Mouse (Mus musculus) forebrain, embryonic 12.5 days (tissue): Measurements from ENCODE around the gene Tes. TPM values are rescaled to one million over a fixed set of nuclear protein-coding genes. Genes with fewer than 3 reads are reported as not detected.

Experiments
- ATAC-seq: fragments of 200-750 bp; cut with Nextera tagmentation; 2 replicates; pipeline ENCODE4 v1.8.0; 2017; ENCODE audit warnings: moderate TSS enrichment; ENCODE audit not compliant: low FRiP score
- H3K27ac ChIP-seq: fragments of 300-500 bp; sonication (generic); 2 replicates; pipeline ENCODE4 v1.5.1; 2016; ENCODE audit warnings: mild to moderate bottlenecking
- H3K27me3 ChIP-seq: fragments of 300-500 bp; sonication (generic); 2 replicates; pipeline ENCODE4 v1.6.1; 2016; ENCODE audit warnings: mild to moderate bottlenecking
- H3K36me3 ChIP-seq: fragments of 300-500 bp; sonication (generic); replicated peaks from 2 replicates; pipeline ENCODE4 v1.6.1; 2016; ENCODE audit warnings: mild to moderate bottlenecking
- H3K4me1 ChIP-seq: fragments of 300-500 bp; sonication (generic); 2 replicates; pipeline ENCODE4 v1.6.1; 2016
- H3K4me2 ChIP-seq: fragments of 300-500 bp; sonication (generic); 2 replicates; pipeline ENCODE4 v1.6.1; 2016; ENCODE audit warnings: mild to moderate bottlenecking, moderate library complexity
- H3K4me3 ChIP-seq: fragments of 300-500 bp; sonication (generic); replicated peaks from 2 replicates; pipeline ENCODE4 v1.5.1; 2016; ENCODE audit warnings: mild to moderate bottlenecking
- H3K9ac ChIP-seq: fragments of 300-500 bp; sonication (generic); 2 replicates; pipeline ENCODE4 v1.6.1; 2016; ENCODE audit warnings: mild to moderate bottlenecking
- H3K9me3 ChIP-seq: fragments of 300-500 bp; sonication (generic); 2 replicates; pipeline ENCODE4 v1.6.1; 2016
- whole genome bisulfite sequencing: fragments of 180-500 bp; shearing (Covaris S2); methylation state at CpG from one replicate; pipeline ENCODE4 v1.1.7; 2016; 5-methylcytosine and 5-hydroxymethylcytosine counted together
- polyA plus RNA-seq: library from polyadenylated mRNA; unstranded; fragments of >200 nt; fragmentation: Nextera tagmentation; extraction: Ambion mirVana; gene quantifications from 2 replicates; pipeline ENCODE4 v1.2.1, GENCODE M21; 2016

The Tes gene
- polyA plus RNA-seq, 1 experiment from 2014 or later: 28.8 TPM

GRCm38 (mm10) chr6:17115046-17115790 is 50.3 kb downstream of the Tes start:
- Histone ChIP-seq H3K4me2 (no peak overlapping the region), H3K4me3 (no peak overlapping the region), H3K27me3 (no peaks in the 10 kb centered on the region), H3K27ac (no peak overlapping the region), H3K4me1 (no peaks in the 10 kb centered on the region; the same call in 1 of the 2 replicates), H3K9ac (no peak overlapping the region), H3K36me3 (no peaks in the 10 kb centered on the region), H3K9me3 (no peaks in the 10 kb centered on the region)
- no peak for ATAC-seq
- WGBS: 78% methylated on average over 2 of the region's 2 CpGs

- Histone ChIP-seq H3K9me3 (no peaks in the 10 kb centered on the region), H3K27ac (no peak overlapping the region), H3K36me3 (no peaks in the 10 kb centered on the region), H3K27me3 (no peaks in the 10 kb centered on the region), H3K4me2 (no peak overlapping the region), H3K9ac (no peak overlapping the region), H3K4me1 (no peaks in the 10 kb centered on the region), H3K4me3 (no peak overlapping the region)
- no peak for ATAC-seq
- WGBS: 91% methylated on average over 7 of the region's 7 CpGs
Observed at GRCm38 (mm10) chr6:17119521-17120232, 54.7 kb downstream of the Tes start.

- WGBS: 92% methylated on average over 2 of the region's 2 CpGs
- ATAC-seq: no peak
Observed at GRCm38 (mm10) chr6:17140021-17140420, 75.1 kb downstream of the Tes start.

GRCm38 (mm10) chr6:17142577-17143359 is 77.8 kb downstream of the Tes start:
- Histone ChIP-seq H3K27ac (no peak overlapping the region), H3K4me2 (no peak overlapping the region), H3K4me1 (peaks cover 8% of the 10 kb centered on the region; the same call in 1 of the 2 replicates), H3K36me3 (no peaks in the 10 kb centered on the region), H3K4me3 (no peak overlapping the region), H3K9me3 (no peaks in the 10 kb centered on the region), H3K27me3 (no peaks in the 10 kb centered on the region), H3K9ac (no peak overlapping the region)
- WGBS: 26% methylated on average over 4 of the region's 4 CpGs
- ATAC-seq: no peak

More at GRCm38 (mm10) chr6:17140021-17140420, 75.1 kb downstream of the Tes start:
- Histone ChIP-seq H3K9ac (no peak overlapping the region), H3K4me3 (no peak overlapping the region), H3K4me2 (no peak overlapping the region), H3K36me3 (no peaks in the 10 kb centered on the region), H3K27ac (no peak overlapping the region), H3K9me3 (no peaks in the 10 kb centered on the region), H3K27me3 (no peaks in the 10 kb centered on the region), H3K4me1 (peaks cover 8% of the 10 kb centered on the region; the same call in 1 of the 2 replicates)

GRCm38 (mm10) chr6:17151071-17151715 is 86.2 kb downstream of the Tes start:
- Histone ChIP-seq H3K9ac (no peak overlapping the region), H3K27me3 (no peaks in the 10 kb centered on the region), H3K36me3 (no peaks in the 10 kb centered on the region), H3K4me2 (no peak overlapping the region), H3K27ac (no peak overlapping the region), H3K4me3 (no peak overlapping the region), H3K4me1 (no peaks in the 10 kb centered on the region), H3K9me3 (no peaks in the 10 kb centered on the region)
- WGBS: 80% methylated on average over 4 of the region's 4 CpGs
- no peak for ATAC-seq

GRCm38 (mm10) chr6:17152551-17152950 is 87.6 kb downstream of the Tes start:
- WGBS: 70% methylated on average over 3 of the region's 3 CpGs
- Histone ChIP-seq H3K9me3 (no peaks in the 10 kb centered on the region), H3K9ac (no peak overlapping the region), H3K36me3 (no peaks in the 10 kb centered on the region), H3K27me3 (no peaks in the 10 kb centered on the region), H3K4me3 (no peak overlapping the region), H3K4me2 (no peak overlapping the region), H3K4me1 (no peaks in the 10 kb centered on the region), H3K27ac (no peak overlapping the region)
- ATAC-seq: no peak

Other genes starting within 250 kb of the Tes start
- gene Tfec, start 166.7 kb upstream of the Tes start, polyA plus RNA-seq: 0.36 and 0.49 TPM in 2 replicates
- 5.9 and 6.2 TPM in 2 replicates for gene Cav2, start 216.0 kb downstream of the Tes start, polyA plus RNA-seq
- gene Cav1, start 241.2 kb downstream of the Tes start, polyA plus RNA-seq: 10.6 and 13.5 TPM in 2 replicates